Mouse (Mus musculus) adrenal gland, adult 8-10 months (tissue): ENCODE results near the gene Nkain2. TPM values are rescaled to one million over a fixed set of nuclear protein-coding genes. Genes with fewer than 3 reads are reported as not detected.

Source experiments
- DNase-seq: peaks from one replicate; pipeline ENCODE4 v3.0.0; 2022
- total RNA-seq, 4 experiments: library from RNA; stranded (reverse); gene quantifications; 2 replicates each; pipeline ENCODE4 v1.2.4; 2022

Gene Nkain2
- total RNA-seq, 4 experiments from 2014 or later: 0.17 to 3.4 (median 0.27) TPM; not detected in 1

DNA sequence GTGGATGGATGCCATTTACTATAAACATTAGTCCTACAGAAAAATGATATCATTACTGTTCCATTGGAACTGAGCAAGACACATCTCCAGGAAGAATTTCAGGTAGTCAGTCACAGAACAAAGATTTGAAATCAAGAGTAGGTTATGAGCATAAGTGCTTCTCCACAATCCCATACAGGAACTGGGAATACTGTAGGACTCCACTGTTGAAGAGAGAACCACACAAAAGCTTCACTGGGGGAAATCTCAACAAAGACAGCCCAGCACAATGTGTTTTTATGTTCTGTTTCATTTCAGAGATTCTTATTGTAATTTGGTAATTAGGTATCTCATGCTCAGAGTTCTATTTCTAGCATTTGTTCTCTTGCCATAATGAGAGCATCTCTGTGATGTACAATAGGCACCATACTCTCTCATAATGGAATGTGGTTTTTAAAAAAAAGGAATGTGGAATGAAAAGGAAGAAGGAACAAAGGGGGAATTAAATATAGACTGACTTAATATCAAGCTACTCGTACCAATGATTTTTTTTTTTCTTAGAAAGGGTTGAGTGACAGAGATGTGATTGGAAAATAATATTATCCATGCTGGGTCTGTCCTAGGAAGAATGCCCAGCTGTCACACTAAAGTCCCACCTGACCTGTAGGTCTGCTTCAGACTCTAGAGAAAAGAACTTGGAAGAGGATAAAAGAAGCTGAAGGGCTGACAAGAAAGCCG lies 313.5 kb downstream of the Nkain2 start:
- DNase-seq: no peak

DNA sequence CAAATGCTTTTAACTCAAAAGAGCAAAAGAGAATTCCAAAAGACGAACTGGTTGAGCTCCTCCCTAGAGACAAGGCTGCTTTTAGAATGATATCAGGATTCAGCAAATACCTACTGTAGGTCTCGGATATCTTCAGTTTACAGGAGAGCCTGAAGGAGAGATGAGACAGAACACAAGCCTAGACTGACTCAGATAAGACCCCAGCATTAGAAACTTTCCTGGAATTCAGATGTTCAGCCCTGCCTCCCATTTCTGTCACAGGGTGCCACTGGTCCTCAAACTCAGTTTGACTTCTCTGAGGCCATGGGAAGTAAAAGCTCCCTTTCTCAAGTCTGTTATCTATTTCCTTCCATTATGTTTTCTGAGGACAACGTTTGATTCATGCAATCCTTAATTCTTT lies 332.6 kb downstream of the Nkain2 start:
- DNase-seq: no peak

DNA sequence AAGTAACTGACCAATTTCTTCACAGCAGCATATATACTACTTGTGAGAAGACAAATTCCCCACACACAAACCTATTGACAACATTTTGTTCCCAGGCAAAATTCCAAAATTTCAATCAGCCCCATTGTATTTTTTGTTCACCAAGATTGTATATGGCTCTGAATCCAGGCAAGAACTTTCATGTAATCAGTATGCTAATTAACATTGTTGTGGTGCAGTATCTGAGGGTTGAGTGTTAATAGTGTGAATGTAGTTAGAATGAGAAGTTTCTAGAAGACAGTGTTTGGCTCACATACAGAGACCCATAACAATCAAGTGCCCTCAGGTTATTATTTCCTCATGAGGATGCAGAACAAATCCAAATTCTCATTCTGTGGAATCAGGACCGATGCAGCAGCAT lies 354.2 kb downstream of the Nkain2 start:
- DNase-seq: no peak

DNA sequence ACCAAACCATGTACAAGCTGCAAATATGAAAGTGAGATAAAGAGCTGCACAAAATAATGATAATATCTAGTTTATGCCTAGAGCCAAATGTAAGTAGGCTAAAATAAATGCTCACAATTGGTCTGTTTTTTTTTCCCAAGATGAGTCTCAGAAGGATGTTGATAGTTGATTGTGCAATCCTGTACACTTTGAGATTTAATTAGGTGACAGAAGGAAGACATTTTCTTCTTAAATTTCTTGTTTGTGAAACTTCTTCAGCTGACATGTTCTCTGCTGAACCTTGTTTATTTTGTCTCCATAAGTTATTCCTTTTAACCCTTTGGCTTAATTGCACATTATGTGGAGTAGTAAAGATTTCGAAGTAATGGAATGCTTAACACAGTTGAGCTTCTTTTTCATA lies 379.4 kb downstream of the Nkain2 start:
- no peak for DNase-seq

DNA sequence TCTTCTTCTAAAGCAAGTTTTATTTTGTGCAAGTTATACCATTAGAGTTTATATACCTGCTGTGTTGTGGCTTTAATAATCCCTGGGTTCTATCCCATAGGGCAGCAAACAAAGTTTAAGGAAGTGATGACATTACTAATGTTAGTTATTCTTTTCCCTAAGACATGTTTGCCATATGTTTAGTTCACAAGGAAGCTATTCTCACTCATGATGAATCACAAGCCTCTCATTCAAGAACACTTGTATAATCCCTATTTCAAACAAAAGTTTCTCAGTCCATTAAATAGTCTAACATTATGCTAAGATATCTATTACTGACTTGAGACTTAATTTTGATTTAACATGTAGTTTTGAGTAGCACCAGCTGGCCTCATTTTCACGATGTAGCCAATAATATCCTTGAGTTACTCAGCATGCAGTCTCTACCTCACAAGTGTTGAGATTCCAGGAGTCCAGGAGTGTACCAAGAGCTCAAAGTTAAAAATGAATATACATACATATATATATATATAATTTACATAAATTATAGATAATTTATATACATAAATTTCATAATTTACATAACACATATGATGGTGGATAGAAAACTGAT lies 395.6 kb downstream of the Nkain2 start:
- DNase-seq: no peak

DNA sequence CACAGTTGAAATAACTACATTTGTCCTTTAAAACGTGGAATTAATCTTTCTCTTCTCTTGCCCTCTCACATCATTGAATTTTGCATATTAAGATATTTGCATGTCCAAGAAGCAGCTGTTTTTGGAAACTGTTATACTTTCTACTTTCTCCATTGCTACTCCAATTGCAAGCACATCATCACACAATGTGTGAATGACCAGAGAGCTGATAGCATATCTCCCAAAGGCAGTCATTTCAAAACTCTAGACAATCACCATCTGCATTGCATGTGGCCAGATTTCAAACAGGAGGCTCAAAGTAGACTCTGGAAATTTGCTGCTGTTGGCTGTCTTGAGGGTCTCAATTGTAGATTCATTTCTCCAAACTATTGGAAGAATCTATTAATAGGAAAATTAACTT lies 396.7 kb downstream of the Nkain2 start:
- DNase-seq: no peak

DNA sequence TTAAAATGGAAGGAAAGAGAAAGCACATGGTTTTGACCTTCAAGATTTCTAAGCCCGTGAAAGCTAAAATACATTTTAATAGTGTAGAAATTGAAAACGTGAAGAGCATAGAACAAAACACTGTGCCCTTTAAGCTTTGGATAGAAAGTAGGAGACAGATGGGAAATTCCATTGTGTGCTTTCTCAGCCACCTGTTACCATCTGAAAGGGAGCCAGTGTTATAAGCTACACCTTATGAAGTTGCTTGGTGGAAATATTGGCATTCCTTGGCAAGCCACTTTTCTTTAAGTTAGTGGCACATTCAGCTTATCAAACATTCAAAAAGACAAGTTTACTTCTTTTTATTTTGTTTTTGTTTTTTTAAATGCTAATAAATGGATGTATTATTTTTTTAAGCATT lies 427.5 kb downstream of the Nkain2 start:
- DNase-seq: no peak

DNA sequence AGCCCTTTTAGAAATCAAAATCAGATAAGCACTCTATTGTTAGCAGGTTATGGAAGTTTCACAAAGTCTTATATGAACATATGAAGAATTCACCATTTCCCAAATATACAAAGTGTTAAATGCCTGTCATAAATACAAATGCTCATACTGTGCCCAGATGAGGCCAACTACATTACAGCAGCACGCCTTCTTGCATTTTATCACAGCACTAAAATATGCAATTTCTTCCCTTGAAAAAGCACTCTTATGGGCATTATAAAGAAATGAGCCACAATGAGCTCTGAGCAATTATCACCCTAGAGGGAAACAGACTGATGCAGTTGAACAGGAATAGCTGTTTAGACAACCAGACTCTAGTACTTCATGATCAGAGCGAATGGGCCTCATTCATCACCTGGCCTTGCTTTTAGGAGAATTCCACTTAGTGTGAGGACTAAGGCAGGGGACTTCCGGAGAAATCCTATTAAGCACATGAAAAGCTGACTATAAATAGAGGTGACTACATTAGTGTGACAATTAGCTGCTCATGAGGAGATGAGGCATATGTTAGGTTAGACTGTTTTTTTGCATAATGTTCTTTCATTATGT lies 450.2 kb downstream of the Nkain2 start:
- DNase-seq: no peak

DNA sequence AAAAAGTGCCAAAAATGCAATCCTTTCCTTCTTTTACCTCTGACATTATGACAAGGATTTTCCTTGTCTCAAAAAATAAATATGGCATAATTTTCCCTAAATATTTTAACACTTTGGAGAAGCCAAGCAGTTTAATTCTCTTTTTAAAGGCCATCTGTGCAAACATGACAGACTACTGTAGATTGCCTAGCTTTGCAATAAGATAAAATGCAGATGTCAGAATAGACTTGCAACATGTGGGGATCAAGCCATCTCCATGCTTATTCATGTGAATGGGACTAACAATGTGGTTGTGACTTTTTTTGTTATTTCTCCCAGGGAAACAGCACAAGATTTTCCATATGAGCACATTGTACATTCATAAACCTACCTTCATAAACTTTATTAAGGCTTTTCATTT lies 476.0 kb downstream of the Nkain2 start:
- DNase-seq: no peak

DNA sequence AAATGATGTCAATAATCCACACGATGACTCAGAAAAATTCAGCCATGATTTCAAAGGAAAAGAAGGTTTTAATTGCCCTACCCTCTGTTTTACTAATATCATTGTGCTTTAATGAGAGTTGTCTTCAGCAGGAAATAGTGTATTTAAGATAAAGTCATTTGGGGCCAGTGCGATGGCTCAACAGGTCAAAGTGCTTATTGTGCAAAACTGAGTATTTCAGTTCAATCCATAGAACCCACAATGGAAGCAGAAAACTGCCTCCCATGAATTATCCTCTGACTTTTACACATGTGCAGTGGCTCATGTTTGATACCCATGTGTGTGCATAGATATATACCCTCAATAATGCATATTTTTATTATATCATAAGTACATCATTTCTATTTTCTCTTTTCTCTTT lies 478.9 kb downstream of the Nkain2 start:
- DNase-seq: no peak

DNA sequence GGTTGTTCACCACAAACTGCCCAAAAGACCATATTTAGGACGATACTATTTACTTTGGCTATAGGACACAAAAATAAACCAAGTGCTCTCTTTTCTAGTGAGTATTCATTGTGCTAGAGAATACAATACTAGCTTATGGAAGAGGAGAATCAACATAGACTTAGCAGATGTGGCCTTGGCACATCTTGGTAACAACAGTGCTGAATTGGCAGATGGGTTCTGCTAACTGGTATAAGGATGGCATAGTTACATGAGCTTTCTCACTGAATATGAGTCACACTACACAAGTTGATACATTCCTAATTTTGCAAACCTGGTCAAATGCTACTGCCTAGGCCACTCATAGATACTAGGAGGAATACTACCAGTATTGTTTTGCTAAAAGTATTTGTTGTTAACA lies 489.3 kb downstream of the Nkain2 start:
- no peak for DNase-seq

DNA sequence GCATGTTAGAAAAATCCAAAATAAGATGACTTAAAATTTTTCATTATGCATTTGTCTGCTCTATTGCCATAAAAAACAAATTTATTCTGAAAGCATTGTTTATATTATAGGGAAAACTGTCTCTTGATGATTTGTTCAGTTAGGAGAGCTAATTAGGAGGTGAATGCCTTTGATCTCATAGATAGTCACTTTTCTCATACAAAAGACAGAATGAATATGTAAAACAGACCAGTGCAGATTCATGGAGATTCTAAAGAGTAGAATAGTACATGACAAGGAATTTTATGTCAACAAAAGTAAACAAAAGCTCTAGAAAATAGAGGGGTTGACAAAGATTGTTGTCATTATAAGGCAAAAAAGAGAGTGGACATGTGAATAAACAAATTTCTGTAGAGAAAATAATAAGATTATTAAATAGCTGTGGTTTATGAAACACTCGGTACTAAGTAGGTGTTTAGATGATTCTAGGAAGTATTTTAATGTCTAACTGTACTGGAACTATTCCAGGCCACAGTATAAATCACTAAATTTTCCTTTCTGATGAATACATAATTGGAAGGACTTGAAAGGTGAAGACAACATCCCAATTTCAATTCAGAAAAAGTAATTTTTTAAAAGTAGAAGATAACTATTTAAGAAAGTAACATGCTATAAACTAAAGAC lies 496.3 kb downstream of the Nkain2 start:
- DNase-seq: no peak

DNA sequence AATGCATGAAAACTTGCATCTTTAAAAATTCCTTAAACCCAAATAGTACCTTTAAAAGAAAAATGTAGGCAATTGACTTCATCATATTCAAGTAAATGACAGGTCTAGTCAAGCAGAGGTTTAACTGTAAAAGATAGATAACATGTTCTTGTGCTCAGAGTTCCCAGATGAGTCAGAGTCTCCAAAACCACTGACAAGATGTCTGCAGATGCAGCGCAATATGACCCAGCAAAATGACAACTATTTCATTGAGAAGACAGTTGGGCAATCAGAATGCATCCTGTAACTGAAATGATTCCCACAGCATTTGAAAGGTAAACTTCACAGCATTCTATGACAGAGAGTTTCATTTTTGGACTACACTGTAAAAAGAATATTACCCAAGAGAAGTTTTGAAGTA lies 496.9 kb downstream of the Nkain2 start:
- DNase-seq: no peak

DNA sequence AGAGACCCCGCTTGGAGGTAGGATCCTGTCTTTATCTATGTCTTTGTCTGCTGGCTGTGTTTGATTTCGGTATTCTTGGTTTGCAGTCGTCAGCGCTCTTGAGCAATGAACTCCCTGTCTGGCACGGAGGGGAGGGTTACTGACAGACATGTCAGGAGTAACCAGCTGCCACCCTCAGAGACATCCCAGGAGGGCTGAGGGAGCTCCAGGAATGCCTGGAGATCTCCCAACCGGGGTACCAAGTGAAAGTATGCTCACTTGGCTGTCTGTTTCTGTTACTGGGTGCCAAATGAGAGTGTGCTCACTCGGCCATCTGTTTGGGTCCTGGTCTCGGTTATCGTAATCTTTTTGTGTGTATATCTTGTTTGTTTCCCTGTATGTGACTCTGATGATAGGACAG lies 577.5 kb downstream of the Nkain2 start:
- DNase-seq: no peak

DNA sequence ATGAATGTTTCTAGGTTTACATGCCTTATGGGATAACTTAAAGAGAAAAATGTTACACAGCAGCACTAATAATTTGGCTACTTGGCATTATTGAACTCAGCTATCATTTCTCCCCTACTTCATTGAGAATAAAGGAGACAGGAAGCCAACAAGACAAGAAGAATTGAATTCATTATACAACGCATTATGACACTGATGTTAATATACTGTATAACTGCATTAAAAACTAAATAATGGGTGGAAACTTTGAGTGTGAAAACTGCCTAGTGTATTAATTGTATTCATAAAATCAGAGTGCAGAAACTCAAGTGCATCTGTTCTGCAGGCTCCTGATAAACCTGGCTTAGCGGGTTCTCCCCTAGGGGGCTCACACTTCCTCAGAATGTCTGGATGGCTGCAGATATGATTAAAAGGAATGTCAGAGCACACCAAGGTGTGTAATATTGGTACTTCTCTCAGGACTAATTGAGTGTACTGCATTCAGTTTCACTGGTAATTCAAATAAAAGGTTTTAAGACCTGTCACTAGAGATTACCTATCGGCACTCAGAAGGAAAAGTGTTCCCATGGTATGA lies 589.2 kb downstream of the Nkain2 start:
- DNase-seq: no peak

DNA sequence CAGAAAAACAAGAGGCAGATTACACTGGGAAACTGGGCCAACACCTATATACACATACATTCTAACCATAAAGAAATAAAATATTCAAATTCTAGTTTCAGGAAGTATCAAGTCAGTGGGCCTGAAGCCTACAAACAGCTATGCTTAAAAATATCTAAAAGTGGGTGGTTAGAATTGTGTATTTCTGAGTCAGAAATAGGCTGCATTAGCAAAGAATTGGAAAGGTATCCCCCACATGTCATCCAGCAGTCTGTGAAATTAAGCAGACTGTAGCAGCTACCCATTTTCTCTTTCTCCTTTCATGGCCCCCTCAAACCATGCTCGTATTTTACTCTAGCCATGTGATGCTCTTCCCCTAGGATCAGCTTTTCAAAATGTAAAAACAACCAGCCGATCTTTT lies 599.8 kb downstream of the Nkain2 start:
- no peak for DNase-seq

DNA sequence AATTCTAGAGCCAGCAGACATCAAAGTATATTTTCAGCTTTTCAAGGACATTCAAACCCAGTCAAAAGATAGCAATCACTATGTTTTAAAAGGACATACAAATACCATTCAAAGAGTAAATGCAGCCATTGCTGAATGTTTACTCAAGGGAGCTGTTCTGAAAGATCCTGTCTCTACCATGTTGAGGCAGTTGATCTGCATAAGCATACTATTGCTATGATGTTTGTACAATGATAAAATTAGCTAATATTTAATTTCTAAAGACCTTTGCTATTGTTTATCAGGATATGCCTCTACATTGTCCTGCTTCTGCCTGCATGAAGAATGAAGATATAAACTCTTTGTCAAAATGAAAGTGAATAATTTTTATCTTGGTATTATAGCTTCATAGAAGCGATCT lies 606.6 kb downstream of the Nkain2 start:
- DNase-seq: no peak

DNA sequence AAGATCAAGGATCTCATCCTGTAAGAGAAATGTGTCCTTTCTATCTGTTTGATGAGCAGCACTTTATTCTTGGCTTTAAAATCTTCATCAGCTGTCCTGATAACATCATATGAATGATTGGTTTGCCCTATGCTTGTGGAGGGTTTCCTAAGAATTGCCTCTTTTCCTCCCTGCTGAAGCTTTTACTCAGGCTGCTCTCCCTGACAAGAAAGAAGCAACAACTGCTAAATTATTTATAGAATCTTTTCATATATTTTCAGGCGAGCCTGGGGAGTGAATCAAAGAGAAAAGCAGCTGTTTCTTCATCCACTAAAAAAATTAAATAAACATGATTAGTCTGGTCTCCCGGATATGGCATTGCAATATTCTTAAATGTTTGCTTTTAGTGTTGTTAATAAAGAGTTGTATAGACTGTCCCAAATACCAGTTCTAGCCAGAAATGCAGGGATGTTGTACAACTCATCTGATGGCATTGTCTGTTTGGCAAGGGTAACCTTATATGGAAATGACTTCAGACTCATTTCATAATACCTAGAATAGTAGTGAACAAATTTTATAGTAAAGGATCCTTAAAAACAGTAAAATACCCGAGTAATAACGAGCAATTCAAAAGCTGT lies 646.9 kb downstream of the Nkain2 start:
- DNase-seq: no peak

DNA sequence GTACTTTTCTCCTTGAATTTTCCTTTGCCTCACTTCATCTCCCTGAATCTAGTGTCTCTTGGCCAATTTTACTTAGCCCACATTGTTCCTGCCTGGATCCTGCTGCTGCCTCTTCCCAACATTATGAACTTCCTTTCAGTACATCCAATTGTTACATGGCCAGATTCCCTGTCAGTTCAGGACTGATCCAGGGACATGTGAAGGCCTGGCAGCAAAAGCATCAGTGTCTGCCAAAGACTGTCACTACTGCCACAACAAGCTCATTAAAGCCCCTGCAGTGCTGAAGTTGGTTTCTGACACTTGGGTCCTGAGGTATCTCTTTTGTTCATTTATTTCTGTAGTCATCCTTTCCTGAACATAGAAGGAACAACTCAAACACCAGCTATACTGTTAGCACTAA lies 649.1 kb downstream of the Nkain2 start:
- DNase-seq: no peak

DNA sequence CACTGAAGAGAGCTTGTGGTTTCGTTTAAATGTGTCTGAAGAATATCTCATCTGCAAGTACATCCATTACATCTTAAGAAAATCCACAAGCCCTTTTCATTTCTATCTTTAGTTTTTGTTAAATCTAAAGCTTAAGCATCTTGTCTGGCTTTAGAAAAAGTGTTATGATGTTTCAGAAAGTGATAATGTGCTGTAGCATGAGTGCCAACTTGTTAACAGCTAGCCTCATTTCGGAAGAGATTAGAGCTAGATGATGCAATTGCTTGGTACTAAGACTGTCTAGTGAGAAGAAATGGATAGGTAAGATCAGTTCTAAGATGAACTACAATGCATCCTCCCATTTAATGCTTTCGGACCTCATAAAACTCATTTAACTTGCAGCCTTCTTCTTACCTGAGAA lies 707.3 kb downstream of the Nkain2 start:
- DNase-seq: no peak

DNA sequence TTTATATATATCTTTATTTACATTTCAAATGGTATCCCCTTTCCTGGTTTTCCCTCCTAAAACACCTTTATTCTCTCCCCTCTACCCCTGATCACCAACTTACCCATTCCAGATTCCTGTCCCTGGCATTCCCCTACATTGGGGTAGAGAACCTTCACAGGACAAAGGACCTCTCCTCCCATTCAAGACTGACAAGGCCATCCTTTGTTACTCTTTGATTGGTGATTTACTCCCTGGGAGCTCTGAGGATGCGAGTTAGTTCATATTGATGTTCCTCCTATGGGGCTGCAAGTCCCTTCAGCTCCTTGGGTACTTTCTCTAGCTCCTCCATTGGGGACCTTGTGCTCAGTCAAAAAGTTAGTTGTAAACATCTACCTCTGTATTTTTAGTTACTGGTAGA lies 798.9 kb downstream of the Nkain2 start:
- no peak for DNase-seq

DNA sequence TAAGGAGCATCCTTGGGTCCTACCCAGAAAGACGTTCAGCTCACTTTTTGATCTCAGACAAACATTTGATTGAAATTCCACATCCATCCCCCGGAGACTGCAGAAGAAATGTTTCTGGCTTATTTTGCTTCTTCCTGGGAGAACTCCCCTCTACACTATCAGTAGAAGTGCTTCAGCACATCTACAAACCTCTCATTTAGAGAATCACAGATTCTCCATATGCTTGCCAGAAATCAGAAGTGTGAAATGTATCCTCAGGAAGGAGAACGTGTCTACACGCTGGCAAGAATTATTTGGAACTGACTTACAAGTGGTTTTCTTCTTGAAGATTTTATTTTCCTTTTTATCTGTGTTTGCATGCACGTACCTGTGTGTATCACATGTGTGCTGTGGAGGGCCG lies 829.9 kb downstream of the Nkain2 start:
- DNase-seq: no peak

DNA sequence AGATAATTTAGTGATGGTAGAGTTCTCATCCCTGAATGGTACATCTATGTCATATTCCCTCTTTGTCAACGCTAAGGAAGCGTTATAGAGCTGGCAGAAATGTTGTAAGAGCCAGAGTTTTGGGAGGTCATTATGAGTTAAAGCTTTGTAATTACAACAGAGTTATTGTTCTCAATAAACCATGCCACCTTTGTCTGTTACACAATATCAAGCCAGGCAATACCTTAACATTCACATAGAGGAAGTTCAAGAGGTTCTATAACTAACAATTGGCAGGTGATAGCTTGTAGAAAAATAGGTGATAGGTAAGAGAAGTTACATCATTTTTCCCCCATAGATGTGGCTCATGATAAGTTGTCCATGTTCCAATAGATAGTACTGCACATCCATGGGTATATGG lies 832.0 kb downstream of the Nkain2 start:
- no peak for DNase-seq
